Comparison of ENCODE assay signal across 15 mouse cellular contexts in genomic region chr17:28123627-28124026, GRCm38 (mm10). TPM values are rescaled to one million over a fixed set of nuclear protein-coding genes. Genes with fewer than 3 reads are reported as not detected.
DNase-seq lines count a peak whose midpoint lies in the region; ATAC-seq lines count a peak whose summit lies in the region.
"Had no signal": no experiment of that assay in that cellular context is flagged by ENCODE, and none has a peak within 500 bp of the region (broad histone marks: within the 10 kb centered on the region; RNA-seq: fewer than 3 reads in every experiment).

No protein-coding gene starts in this region.

- H3K9me3 ChIP-seq in hindbrain, embryonic 12.5 days (replicated peaks), result no peaks in the 10 kb centered on the region
- H3K9me3 ChIP-seq in midbrain, embryonic 16.5 days (replicated peaks; ENCODE audit: control insufficient read depth, low read length, poor library complexity, severe bottlenecking), result no peaks in the 10 kb centered on the region
- H3K9me3 ChIP-seq: limb, embryonic 15.5 days had no signal

- peak; percentile 50; the same call in 1 of the 2 replicates for ATAC-seq in hindbrain, embryonic 12.5 days (ENCODE audit: low FRiP score)
- ATAC-seq in midbrain, embryonic 16.5 days, result no peak
- ATAC-seq: CD4-positive, CD25-positive, alpha-beta regulatory T cell, adult 4 months; intestine, postnatal 0 days had no signal

- no peak overlapping the region for H3K4me3 ChIP-seq in hindbrain, embryonic 12.5 days
- H3K4me3 ChIP-seq in midbrain, embryonic 16.5 days (ENCODE audit: low read depth, low read length), result no peak overlapping the region
- H3K4me3 ChIP-seq: limb, embryonic 15.5 days had no signal

- H3K27me3 ChIP-seq in hindbrain, embryonic 12.5 days, result no peaks in the 10 kb centered on the region
- no peaks in the 10 kb centered on the region for H3K27me3 ChIP-seq in midbrain, embryonic 16.5 days (ENCODE audit: control insufficient read depth, insufficient read depth, low read depth, low read length)
- H3K27me3 ChIP-seq: limb, embryonic 15.5 days had no signal

- DNase-seq in embryo, embryonic 10 days (ENCODE audit: low spot score), result peak; percentile 68
- DNase-seq in embryo, embryonic 9.5 days (ENCODE audit: extremely low spot score), result peak; percentile 45
- DNase-seq in adrenal gland, adult 8-10 months, result no peak
- no peak for DNase-seq in adrenal gland, adult 18-20 months (ENCODE audit: low spot score in 2 of 2)
- DNase-seq in thymus, postnatal 14 days, result no peak
- DNase-seq: gastrocnemius, postnatal 14 days; heart, postnatal 4 days; kidney, postnatal 10 days; right cerebral cortex, postnatal 14 days had no signal

- H3K9ac ChIP-seq in hindbrain, embryonic 12.5 days, result 0 out of 2 replicates have a peak overlapping the region, but pooled peaks have one; percentile 38
- 0 out of 2 replicates have a peak overlapping the region, but pooled peaks have one; percentile 20 for H3K9ac ChIP-seq in midbrain, embryonic 16.5 days (ENCODE audit: low read depth, low read length)
- H3K9ac ChIP-seq: limb, embryonic 15.5 days had no signal

- WGBS in hindbrain, embryonic 12.5 days, result 16% methylated on average over 7 of the region's 7 CpGs
- 17% methylated on average over 7 of the region's 7 CpGs for WGBS in midbrain, embryonic 16.5 days

- peaks cover 13% of the 10 kb centered on the region for H3K4me1 ChIP-seq in hindbrain, embryonic 12.5 days
- no peaks in the 10 kb centered on the region; the same call in 1 of the 2 replicates for H3K4me1 ChIP-seq in midbrain, embryonic 16.5 days (ENCODE audit: control insufficient read depth, insufficient read depth, low read length)

- H3K36me3 ChIP-seq in hindbrain, embryonic 12.5 days, result no peaks in the 10 kb centered on the region
- no peaks in the 10 kb centered on the region for H3K36me3 ChIP-seq in midbrain, embryonic 16.5 days (ENCODE audit: control insufficient read depth, insufficient read depth, low read length)
- H3K36me3 ChIP-seq: limb, embryonic 15.5 days had no signal

- H3K27ac ChIP-seq in hindbrain, embryonic 12.5 days, result no peak overlapping the region
- H3K27ac ChIP-seq in midbrain, embryonic 16.5 days (ENCODE audit: low read length), result no peak overlapping the region
- H3K27ac ChIP-seq: limb, embryonic 15.5 days had no signal

- peak overlapping the region; percentile 30; the same call in 1 of the 2 replicates for H3K4me2 ChIP-seq in hindbrain, embryonic 12.5 days (replicated peaks)
- no peak overlapping the region for H3K4me2 ChIP-seq in midbrain, embryonic 16.5 days (ENCODE audit: low read length)
- H3K4me2 ChIP-seq: heart, embryonic 11.5 days; limb, embryonic 15.5 days had no signal

RNA-seq across cellular contexts. Expression of gene Scube3, which starts 18.3 kb away (rescaled TPM):
- polyA plus RNA-seq in hindbrain, embryonic 12.5 days (2016; fragmentation: Nextera tagmentation; extraction: Ambion mirVana), result 11.1 and 12.4 TPM in 2 replicates
- 5.4 and 5.8 TPM in 2 replicates for polyA plus RNA-seq in midbrain, embryonic 16.5 days (2015; fragmentation: Nextera tagmentation; extraction: Ambion mirVana)
- 10 to 100 TPM; 12.1 to 19.7 (median 15.9) TPM for total RNA-seq in adrenal gland, adult 8-10 months (2022)
- total RNA-seq in adrenal gland, adult 18-20 months (2021), result 1 to 10 TPM; 4.8 to 9.3 TPM
- polyA plus RNA-seq: CD4-positive, CD25-positive, alpha-beta regulatory T cell, adult 4 months had no signal

RNA-seq across cellular contexts. Expression of gene Tcp11, which starts 43.2 kb away (rescaled TPM):
- polyA plus RNA-seq in hindbrain, embryonic 12.5 days (2016; fragmentation: Nextera tagmentation; extraction: Ambion mirVana), result 1.9 and 2.6 TPM in 2 replicates
- 2.0 TPM in 2 replicates for polyA plus RNA-seq in midbrain, embryonic 16.5 days (2015; fragmentation: Nextera tagmentation; extraction: Ambion mirVana)
- under 1 TPM in 1 of 4 experiments, not detected in 3; 0.46 TPM for total RNA-seq in adrenal gland, adult 8-10 months (2022)
- not detected for total RNA-seq in adrenal gland, adult 18-20 months (2021)
- total RNA-seq: gastrocnemius, postnatal 14 days had no signal

RNA-seq across cellular contexts. Expression of gene Zfp523, which starts 53.3 kb away (rescaled TPM):
- polyA plus RNA-seq in hindbrain, embryonic 12.5 days (2016; fragmentation: Nextera tagmentation; extraction: Ambion mirVana), result 50.0 and 50.6 TPM in 2 replicates
- 40.4 and 42.1 TPM in 2 replicates for polyA plus RNA-seq in midbrain, embryonic 16.5 days (2015; fragmentation: Nextera tagmentation; extraction: Ambion mirVana)
- 10 to 100 TPM; 39.2 to 62.8 (median 49.0) TPM for total RNA-seq in adrenal gland, adult 8-10 months (2022)
- 10 to 100 TPM; 36.1 to 36.5 TPM for total RNA-seq in adrenal gland, adult 18-20 months (2021)

Comparison
In these comparisons a context has a peak if more than half of its experiments do, and no peak if none do; other contexts are left out.
1. DNase-seq: peak in embryo, embryonic 10 days (single experiment) and embryo, embryonic 9.5 days (single experiment); none in adrenal gland, adult 8-10 months (single experiment), adrenal gland, adult 18-20 months (0 of 2) and thymus, postnatal 14 days (single experiment).